Mouse (Mus musculus): ENCODE results near the gene Rsbn1l. TPM values are rescaled to one million over a fixed set of nuclear protein-coding genes. Genes with fewer than 3 reads are reported as not detected.

The Rsbn1l gene
- polyA plus RNA-seq, 1 experiment from 2014 or later: 5.7 TPM

- Histone ChIP-seq H3K36me3 (no peaks in the 10 kb centered on the region), H3K9ac (replicated peaks) (no peak overlapping the region), H3K27ac (no peak overlapping the region), H3K27me3 (no peaks in the 10 kb centered on the region), H3K9me3 (no peaks in the 10 kb centered on the region), H3K4me2 (replicated peaks) (no peak overlapping the region), H3K4me1 (replicated peaks) (no peaks in the 10 kb centered on the region), H3K4me3 (replicated peaks) (no peak overlapping the region)
- 85% methylated on average over 6 of the region's 6 CpGs for WGBS
- no peak for ATAC-seq
Observed at GRCm38 (mm10) chr5:20929669-20930151, 26.5 kb downstream of the Rsbn1l start.

- Histone ChIP-seq H3K27me3 (no peaks in the 10 kb centered on the region), H3K27ac (no peak overlapping the region), H3K9ac (replicated peaks) (no peak overlapping the region), H3K4me3 (replicated peaks) (no peak overlapping the region), H3K4me1 (replicated peaks) (no peaks in the 10 kb centered on the region), H3K4me2 (replicated peaks) (no peak overlapping the region), H3K9me3 (no peaks in the 10 kb centered on the region), H3K36me3 (0 out of 2 replicates have a peak, but pooled peaks cover 3% of the 10 kb centered on the region)
- no peak for ATAC-seq
- WGBS: 85% methylated on average over 3 of the region's 3 CpGs
Observed at GRCm38 (mm10) chr5:20925451-20925850, 30.7 kb downstream of the Rsbn1l start.

- Histone ChIP-seq H3K9me3 (no peaks in the 10 kb centered on the region), H3K4me1 (replicated peaks) (no peaks in the 10 kb centered on the region), H3K4me2 (replicated peaks) (no peak overlapping the region), H3K4me3 (replicated peaks) (no peak overlapping the region), H3K27ac (no peak overlapping the region), H3K27me3 (no peaks in the 10 kb centered on the region), H3K9ac (replicated peaks) (no peak overlapping the region), H3K36me3 (0 out of 2 replicates have a peak, but pooled peaks cover 3% of the 10 kb centered on the region)
- no peak for ATAC-seq
- WGBS: 74% methylated on average over 3 of the region's 3 CpGs
Observed at GRCm38 (mm10) chr5:20924608-20925007, 31.6 kb downstream of the Rsbn1l start.

GRCm38 (mm10) chr5:20919566-20919965 is 36.6 kb downstream of the Rsbn1l start:
- Histone ChIP-seq H3K36me3 (0 out of 2 replicates have a peak, but pooled peaks cover 3% of the 10 kb centered on the region), H3K27ac (no peak overlapping the region), H3K9ac (replicated peaks) (no peak overlapping the region), H3K4me3 (replicated peaks) (no peak overlapping the region), H3K4me1 (replicated peaks) (no peaks in the 10 kb centered on the region), H3K4me2 (replicated peaks) (no peak overlapping the region), H3K27me3 (no peaks in the 10 kb centered on the region), H3K9me3 (no peaks in the 10 kb centered on the region)
- ATAC-seq: no peak
- WGBS: 66% methylated on average over 9 of the region's 9 CpGs

GRCm38 (mm10) chr5:20918967-20919366 is 37.2 kb downstream of the Rsbn1l start:
- Histone ChIP-seq H3K4me2 (replicated peaks) (no peak overlapping the region), H3K27me3 (no peaks in the 10 kb centered on the region), H3K36me3 (0 out of 2 replicates have a peak, but pooled peaks cover 3% of the 10 kb centered on the region), H3K4me3 (replicated peaks) (no peak overlapping the region), H3K4me1 (replicated peaks) (no peaks in the 10 kb centered on the region), H3K9ac (replicated peaks) (no peak overlapping the region), H3K27ac (no peak overlapping the region), H3K9me3 (no peaks in the 10 kb centered on the region)
- 96% methylated on average over 4 of the region's 4 CpGs for WGBS
- no peak for ATAC-seq

GRCm38 (mm10) chr5:20913372-20914275 is 42.6 kb downstream of the Rsbn1l start:
- no peak overlapping the region for H3K4me3 ChIP-seq (replicated peaks)
- 75% methylated on average over 11 of the region's 11 CpGs for WGBS
- no peak overlapping the region for H3K9ac ChIP-seq (replicated peaks)
- H3K36me3 ChIP-seq: no peaks in the 10 kb centered on the region
- 0 out of 2 replicates have a peak, but pooled peaks have one; percentile 45 for ATAC-seq
- H3K4me1 ChIP-seq (replicated peaks): no peaks in the 10 kb centered on the region
- H3K27me3 ChIP-seq: no peaks in the 10 kb centered on the region
- H3K9me3 ChIP-seq: no peaks in the 10 kb centered on the region
- H3K4me2 ChIP-seq (replicated peaks): no peak overlapping the region
- H3K27ac ChIP-seq: no peak overlapping the region

GRCm38 (mm10) chr5:20911741-20912140 is 44.5 kb downstream of the Rsbn1l start:
- Histone ChIP-seq H3K27me3 (no peaks in the 10 kb centered on the region), H3K4me3 (replicated peaks) (no peak overlapping the region), H3K4me2 (replicated peaks) (no peak overlapping the region), H3K27ac (no peak overlapping the region), H3K4me1 (replicated peaks) (no peaks in the 10 kb centered on the region), H3K9me3 (no peaks in the 10 kb centered on the region), H3K9ac (replicated peaks) (no peak overlapping the region), H3K36me3 (0 out of 2 replicates have a peak, but pooled peaks cover 3% of the 10 kb centered on the region)
- no peak for ATAC-seq
- WGBS: 91% methylated on average over 2 of the region's 2 CpGs

GRCm38 (mm10) chr5:20906191-20906590 is 50.0 kb downstream of the Rsbn1l start:
- H3K4me3 ChIP-seq (replicated peaks): no peak overlapping the region
- H3K9ac ChIP-seq (replicated peaks): no peak overlapping the region
- H3K27me3 ChIP-seq: no peaks in the 10 kb centered on the region
- no peaks in the 10 kb centered on the region for H3K4me1 ChIP-seq (replicated peaks)
- no peaks in the 10 kb centered on the region for H3K9me3 ChIP-seq
- 96% methylated on average over 7 of the region's 7 CpGs for WGBS
- H3K4me2 ChIP-seq (replicated peaks): no peak overlapping the region
- peaks cover 21% of the 10 kb centered on the region for H3K36me3 ChIP-seq
- no peak overlapping the region for H3K27ac ChIP-seq
- ATAC-seq: no peak

- no peak for ATAC-seq
- no peaks in the 10 kb centered on the region for H3K9me3 ChIP-seq
- H3K4me2 ChIP-seq (replicated peaks): no peak overlapping the region
- H3K27ac ChIP-seq: no peak overlapping the region
- H3K4me3 ChIP-seq (replicated peaks): no peak overlapping the region
- 94% methylated on average over 2 of the region's 2 CpGs for WGBS
- H3K4me1 ChIP-seq (replicated peaks): no peaks in the 10 kb centered on the region
- H3K36me3 ChIP-seq: peaks cover 21% of the 10 kb centered on the region
- no peak overlapping the region for H3K9ac ChIP-seq (replicated peaks)
- no peaks in the 10 kb centered on the region for H3K27me3 ChIP-seq
Observed at GRCm38 (mm10) chr5:20905437-20905836, 50.8 kb downstream of the Rsbn1l start.

- H3K27me3 ChIP-seq: no peaks in the 10 kb centered on the region
- no peaks in the 10 kb centered on the region for H3K4me1 ChIP-seq (replicated peaks)
- H3K9ac ChIP-seq (replicated peaks): no peak overlapping the region
- H3K27ac ChIP-seq: no peak overlapping the region
- H3K4me3 ChIP-seq (replicated peaks): no peak overlapping the region
- no peaks in the 10 kb centered on the region for H3K9me3 ChIP-seq
- no peak overlapping the region for H3K4me2 ChIP-seq (replicated peaks)
- peaks cover 25% of the 10 kb centered on the region for H3K36me3 ChIP-seq
- ATAC-seq: no peak
- 90% methylated on average over 2 of the region's 2 CpGs for WGBS
Observed at GRCm38 (mm10) chr5:20904647-20905046, 51.6 kb downstream of the Rsbn1l start.

GRCm38 (mm10) chr5:20897446-20898167 is 58.6 kb downstream of the Rsbn1l start:
- H3K4me2 ChIP-seq (replicated peaks): no peak overlapping the region
- no peak overlapping the region for H3K27ac ChIP-seq
- no peaks in the 10 kb centered on the region for H3K9me3 ChIP-seq
- H3K27me3 ChIP-seq: no peaks in the 10 kb centered on the region
- H3K9ac ChIP-seq (replicated peaks): no peak overlapping the region
- 89% methylated on average over 2 of the region's 2 CpGs for WGBS
- H3K4me3 ChIP-seq (replicated peaks): no peak overlapping the region
- H3K4me1 ChIP-seq (replicated peaks): no peaks in the 10 kb centered on the region
- H3K36me3 ChIP-seq: peaks cover 31% of the 10 kb centered on the region
- no peak for ATAC-seq

- Histone ChIP-seq H3K9me3 (no peaks in the 10 kb centered on the region), H3K4me3 (replicated peaks) (no peak overlapping the region; the same call in 1 of the 2 replicates), H3K27me3 (no peaks in the 10 kb centered on the region), H3K4me2 (replicated peaks) (peak overlapping the region; percentile 82), H3K4me1 (replicated peaks) (peaks cover 24% of the 10 kb centered on the region), H3K27ac (no peak overlapping the region), H3K9ac (replicated peaks) (peak overlapping the region; percentile 80; the same call in 1 of the 2 replicates), H3K36me3 (peaks cover 16% of the 10 kb centered on the region)
- no peak for ATAC-seq
- 84% methylated on average over 4 of the region's 4 CpGs for WGBS
Observed at GRCm38 (mm10) chr5:20884036-20884620, 72.1 kb downstream of the Rsbn1l start.

Data from midbrain, embryonic 13.5 days (tissue).